Mouse (Mus musculus) heart, embryonic 10.5 days (tissue): ENCODE results near the gene Trim11. TPM values are rescaled to one million over a fixed set of nuclear protein-coding genes. Genes with fewer than 3 reads are reported as not detected.

Experiments used
- DNase-seq: peaks from one replicate; pipeline ENCODE4 v3.0.0-alpha.2; 2017; ENCODE audit warnings: low spot score
- H3K27ac ChIP-seq: fragments of 300-500 bp; sonication (generic); 2 replicates; pipeline ENCODE4 v1.5.1; 2016; ENCODE audit warnings: mild to moderate bottlenecking
- H3K27me3 ChIP-seq: fragments of 300-500 bp; sonication (generic); 2 replicates; pipeline ENCODE4 v1.6.1; 2016; ENCODE audit warnings: mild to moderate bottlenecking; ENCODE audit not compliant: poor library complexity, insufficient read depth, severe bottlenecking
- H3K36me3 ChIP-seq: fragments of 300-500 bp; sonication (generic); 2 replicates; pipeline ENCODE4 v1.6.1; 2016; ENCODE audit warnings: mild to moderate bottlenecking, moderate library complexity
- H3K4me1 ChIP-seq: fragments of 300-500 bp; sonication (generic); 2 replicates; pipeline ENCODE4 v1.6.1; 2016; ENCODE audit warnings: mild to moderate bottlenecking
- H3K4me3 ChIP-seq: fragments of 300-500 bp; sonication (generic); 2 replicates; pipeline ENCODE4 v1.5.1; 2016; ENCODE audit warnings: mild to moderate bottlenecking, moderate library complexity
- H3K9me3 ChIP-seq: fragments of 300-500 bp; sonication (generic); 2 replicates; pipeline ENCODE4 v1.6.1; 2016; ENCODE audit warnings: mild to moderate bottlenecking, moderate library complexity
- WGBS: fragments of 180-500 bp; shearing (Covaris S2); methylation state at CpG from one replicate; pipeline ENCODE4 v1.1.7; 2016; 5-methylcytosine and 5-hydroxymethylcytosine counted together
- microRNA-seq: library from miRNA; unstranded; fragments of <30 nt; microRNA quantifications from one replicate; pipeline ENCODE4, GENCODE M21; 2017
- polyA plus RNA-seq: library from polyadenylated mRNA; unstranded; fragments of >200 nt; fragmentation: Nextera tagmentation; extraction: Ambion mirVana; gene quantifications from 2 replicates; pipeline ENCODE4 v1.2.1, GENCODE M21; 2016

Trim11 gene
- polyA plus RNA-seq, 1 experiment from 2014 or later: 24.0 TPM

DNA sequence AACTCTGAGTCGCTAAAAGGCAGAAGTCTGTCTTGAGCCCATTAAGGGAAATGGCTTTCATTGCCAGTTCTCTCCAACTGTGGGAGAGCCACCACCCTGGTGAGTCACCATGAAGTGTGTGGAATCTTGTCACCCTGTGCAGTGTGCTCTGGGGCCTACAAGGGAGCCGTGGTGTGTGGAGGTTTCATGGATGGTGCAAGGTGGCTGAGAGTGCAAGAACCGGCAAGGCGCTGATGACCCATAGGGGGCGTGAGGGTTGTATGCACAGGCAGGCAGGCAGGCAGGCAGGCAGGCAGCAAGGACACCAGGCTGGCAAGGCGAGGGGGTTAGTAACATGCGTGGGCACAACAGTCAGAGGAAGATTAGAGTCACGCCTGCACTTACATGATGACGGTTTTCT lies 37.2 kb downstream of the Trim11 start:
- Histone ChIP-seq H3K36me3 (peaks cover 70% of the 10 kb centered on the region), H3K9me3 (no peaks in the 10 kb centered on the region), H3K27ac (no peak overlapping the region), H3K27me3 (no peaks in the 10 kb centered on the region), H3K4me1 (peaks cover 14% of the 10 kb centered on the region), H3K4me3 (no peak overlapping the region)
- WGBS: 36% methylated on average over 9 of the region's 9 CpGs
- no peak for DNase-seq

DNA sequence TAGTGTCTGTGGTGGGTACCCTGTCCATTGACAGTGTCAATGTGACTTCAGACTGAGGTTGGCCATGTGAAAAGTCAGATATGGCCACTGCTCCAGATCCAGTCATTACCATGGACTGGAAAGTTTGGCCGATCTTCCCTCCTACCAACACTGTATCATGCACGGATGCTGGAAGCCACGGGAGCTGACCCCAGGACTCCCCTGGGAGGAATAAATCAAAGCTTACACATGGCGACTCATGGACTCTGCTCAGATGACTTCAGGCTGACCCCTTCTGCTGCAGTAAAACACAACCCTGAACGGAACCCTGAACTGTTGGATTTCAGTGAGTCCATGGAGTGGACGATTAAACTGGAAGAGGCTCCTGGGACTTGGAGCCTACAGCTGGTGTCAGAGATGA lies 48.5 kb downstream of the Trim11 start:
- no peak for DNase-seq
- H3K36me3 ChIP-seq: peaks cover 98% of the 10 kb centered on the region
- no peak overlapping the region for H3K27ac ChIP-seq
- no peaks in the 10 kb centered on the region for H3K9me3 ChIP-seq
- no peaks in the 10 kb centered on the region; the same call in 1 of the 2 replicates for H3K4me1 ChIP-seq
- no peaks in the 10 kb centered on the region for H3K27me3 ChIP-seq
- no peak overlapping the region for H3K4me3 ChIP-seq
- 85% methylated on average over 6 of the region's 6 CpGs for WGBS

DNA sequence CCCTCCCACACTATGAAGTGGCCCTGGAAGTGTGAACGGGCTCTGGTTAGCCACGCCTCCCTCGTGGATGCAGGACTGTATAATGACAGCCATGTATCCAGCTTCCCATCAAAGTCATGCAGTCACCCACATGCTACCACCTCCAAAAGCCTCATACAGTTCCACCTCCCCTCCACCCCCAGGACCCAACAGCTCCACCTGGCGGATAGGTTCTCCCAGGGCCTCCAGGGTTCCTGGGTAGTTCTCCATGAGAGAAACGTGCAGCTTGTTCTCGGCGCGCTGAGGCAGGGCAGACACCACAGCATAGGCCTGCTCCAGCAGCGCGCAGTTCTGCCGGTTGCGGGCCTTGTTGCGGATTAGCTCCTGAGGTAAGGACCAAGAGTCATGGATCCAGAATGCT lies 51.1 kb downstream of the Trim11 start:
- no peak for DNase-seq
- Histone ChIP-seq H3K4me1 (no peaks in the 10 kb centered on the region), H3K27me3 (no peaks in the 10 kb centered on the region), H3K36me3 (peaks cover 99% of the 10 kb centered on the region), H3K27ac (no peak overlapping the region), H3K4me3 (no peak overlapping the region), H3K9me3 (no peaks in the 10 kb centered on the region)
- 85% methylated on average over 13 of the region's 13 CpGs for WGBS

Small RNA genes within 50 kb of the gene (microRNA-seq; reads per million reads assigned to microRNA genes)
- gene Gm44313: not detected

Other genes starting within 250 kb of the Trim11 start
- gene Olfr317, start 238.9 kb upstream of the Trim11 start, polyA plus RNA-seq: not detected in 2 replicates
- not detected in 2 replicates for gene Olfr316, start 225.4 kb upstream of the Trim11 start, polyA plus RNA-seq
- gene Olfr315, start 204.9 kb upstream of the Trim11 start, polyA plus RNA-seq: not detected in 2 replicates
- not detected in 2 replicates for gene Olfr314, start 195.1 kb upstream of the Trim11 start, polyA plus RNA-seq
- 1.0 and 1.4 TPM in 2 replicates for gene Fam183b, start 176.1 kb upstream of the Trim11 start, polyA plus RNA-seq
- gene Olfr313, start 163.1 kb upstream of the Trim11 start, polyA plus RNA-seq: not detected in 2 replicates
- gene Olfr312, start 148.9 kb upstream of the Trim11 start, polyA plus RNA-seq: 0.04 TPM in 1 of 2 replicates, not detected in the other
- not detected in 2 replicates for gene Olfr311, start 138.8 kb upstream of the Trim11 start, polyA plus RNA-seq
- gene Gm12258, start 130.9 kb upstream of the Trim11 start, polyA plus RNA-seq: 4.4 and 7.4 TPM in 2 replicates
- gene 2810021J22Rik, start 110.9 kb upstream of the Trim11 start, polyA plus RNA-seq: 4.1 and 8.1 TPM in 2 replicates
- gene Zfp39, start 73.9 kb upstream of the Trim11 start, polyA plus RNA-seq: 3.9 and 5.4 TPM in 2 replicates
- gene Btnl10, start 60.2 kb upstream of the Trim11 start, polyA plus RNA-seq: not detected in 2 replicates
- 169 and 213 TPM in 2 replicates for gene Rnf187, start 39.2 kb upstream of the Trim11 start, polyA plus RNA-seq
- 4.8 and 9.8 TPM in 2 replicates for gene Hist3h2ba, start 29.2 kb upstream of the Trim11 start, polyA plus RNA-seq
- 15.5 and 15.9 TPM in 2 replicates for gene Hist3h2a, start 23.4 kb upstream of the Trim11 start, polyA plus RNA-seq
- 0.75 and 0.79 TPM in 2 replicates for gene Trim17, start 23.4 kb upstream of the Trim11 start, polyA plus RNA-seq
- gene Obscn, start 158.3 kb downstream of the Trim11 start, polyA plus RNA-seq: 20.6 and 36.7 TPM in 2 replicates
- 7.8 and 9.2 TPM in 2 replicates for gene Iba57, start 185.6 kb downstream of the Trim11 start, polyA plus RNA-seq
- gene Gjc2, start 205.1 kb downstream of the Trim11 start, polyA plus RNA-seq: not detected in 2 replicates
- gene Guk1, start 214.1 kb downstream of the Trim11 start, polyA plus RNA-seq: 127 and 152 TPM in 2 replicates
- gene Mrpl55, start 224.4 kb downstream of the Trim11 start, polyA plus RNA-seq: 122 and 123 TPM in 2 replicates
- 28.7 and 30.9 TPM in 2 replicates for gene 2310033P09Rik, start 230.2 kb downstream of the Trim11 start, polyA plus RNA-seq